Mouse (Mus musculus): ENCODE measurements around the gene Ralgapa2. TPM values are rescaled to one million over a fixed set of nuclear protein-coding genes. Genes with fewer than 3 reads are reported as not detected.

Ralgapa2 gene
- polyA plus RNA-seq, 1 experiment from 2014 or later = 6.7 TPM

DNA sequence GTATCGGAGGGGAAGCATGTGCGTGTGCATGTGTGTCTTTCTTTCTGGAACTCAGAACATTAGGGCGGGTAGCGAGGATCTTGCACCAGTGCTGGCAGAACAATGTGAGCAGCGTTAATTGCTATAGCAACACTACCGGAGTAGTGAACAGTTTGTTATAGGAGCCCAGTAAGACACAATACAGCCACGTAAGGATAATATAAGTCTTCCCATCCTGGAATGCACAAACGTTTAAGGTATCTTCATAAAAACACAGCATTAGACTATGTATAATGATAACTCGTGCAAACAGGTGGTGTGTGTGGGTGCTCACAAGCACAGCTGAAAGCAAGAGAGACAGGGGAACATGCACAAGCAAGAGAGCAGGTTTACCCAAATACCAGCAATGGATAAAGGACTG, 16.4 kb downstream of the Ralgapa2 start:
- WGBS = 90% methylated on average over 9 of the region's 9 CpGs
- Histone ChIP-seq H3K9me3 (no peaks in the 10 kb centered on the region), H3K27me3 (no peaks in the 10 kb centered on the region), H3K4me1 (no peaks in the 10 kb centered on the region), H3K9ac (no peak overlapping the region), H3K4me2 (replicated peaks) (no peak overlapping the region), H3K27ac (no peak overlapping the region), H3K36me3 (no peaks in the 10 kb centered on the region), H3K4me3 (no peak overlapping the region)
- ATAC-seq (ENCODE audit: low FRiP score, low read depth) = no peak

GRCm38 (mm10) chr2:146493354-146493946, 18.7 kb downstream of the Ralgapa2 start:
- ATAC-seq (ENCODE audit: low FRiP score, low read depth) = no peak
- Histone ChIP-seq H3K4me2 (replicated peaks) (no peak overlapping the region), H3K4me3 (no peak overlapping the region), H3K27me3 (no peaks in the 10 kb centered on the region), H3K9ac (no peak overlapping the region), H3K4me1 (no peaks in the 10 kb centered on the region), H3K27ac (no peak overlapping the region), H3K36me3 (no peaks in the 10 kb centered on the region), H3K9me3 (no peaks in the 10 kb centered on the region)
- WGBS = 93% methylated on average over 1 of the region's 1 CpGs

GRCm38 (mm10) chr2:146491830-146492610, 20.1 kb downstream of the Ralgapa2 start:
- no peaks in the 10 kb centered on the region for H3K9me3 ChIP-seq
- ATAC-seq (ENCODE audit: low FRiP score, low read depth) = no peak

DNA sequence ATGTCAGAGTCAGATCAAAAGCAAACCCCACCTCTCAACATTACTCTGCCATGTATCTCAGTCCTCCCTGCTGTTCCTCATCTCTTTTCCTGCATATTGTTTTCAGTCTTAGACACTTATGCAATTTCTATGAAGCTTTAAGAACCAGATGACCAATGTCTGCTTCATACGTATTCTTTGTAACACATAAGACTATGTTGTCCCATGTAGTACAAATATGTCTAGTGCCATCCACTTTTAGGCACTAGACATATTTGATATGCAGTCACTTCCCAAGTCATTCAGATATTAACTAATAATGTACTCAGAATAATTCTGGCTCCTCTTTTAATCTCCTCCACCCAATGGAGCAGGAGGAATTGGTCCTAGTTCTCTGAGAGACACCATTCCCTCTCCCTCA, 21.2 kb downstream of the Ralgapa2 start:
- no peak overlapping the region for H3K27ac ChIP-seq
- no peak for ATAC-seq (ENCODE audit: low FRiP score, low read depth)
- H3K9me3 ChIP-seq = no peaks in the 10 kb centered on the region
- no peaks in the 10 kb centered on the region for H3K36me3 ChIP-seq
- no peak overlapping the region for H3K9ac ChIP-seq
- H3K4me1 ChIP-seq = no peaks in the 10 kb centered on the region
- 91% methylated on average over 1 of the region's 1 CpGs for WGBS
- no peak overlapping the region for H3K4me3 ChIP-seq
- H3K27me3 ChIP-seq = no peaks in the 10 kb centered on the region
- H3K4me2 ChIP-seq (replicated peaks) = no peak overlapping the region

More at GRCm38 (mm10) chr2:146491830-146492610, 20.1 kb downstream of the Ralgapa2 start:
- H3K36me3 ChIP-seq = no peaks in the 10 kb centered on the region
- no peak overlapping the region for H3K9ac ChIP-seq
- no peak overlapping the region for H3K4me2 ChIP-seq (replicated peaks)
- no peak overlapping the region for H3K4me3 ChIP-seq
- 88% methylated on average over 5 of the region's 5 CpGs for WGBS
- no peaks in the 10 kb centered on the region for H3K4me1 ChIP-seq
- no peaks in the 10 kb centered on the region for H3K27me3 ChIP-seq
- no peak overlapping the region for H3K27ac ChIP-seq

DNA sequence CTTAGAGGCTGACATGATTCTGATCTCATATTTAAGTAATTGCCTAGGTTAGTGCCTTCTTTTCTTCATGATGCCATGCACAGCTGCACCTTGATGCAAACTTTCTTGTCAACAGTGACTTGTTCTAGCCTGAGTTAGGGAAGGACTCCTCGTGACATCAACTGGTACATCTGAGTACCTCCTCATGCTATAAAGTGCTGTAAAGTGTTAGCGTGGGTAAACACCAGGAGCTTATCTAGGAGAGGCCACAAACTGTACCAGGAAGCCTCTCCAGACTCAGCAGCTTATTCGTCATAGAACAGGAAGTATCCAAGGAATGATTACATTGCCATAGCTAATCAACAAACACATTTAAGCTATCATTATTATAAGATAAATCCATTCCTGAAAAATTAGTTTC, 23.9 kb downstream of the Ralgapa2 start:
- H3K4me2 ChIP-seq (replicated peaks) = no peak overlapping the region
- no peaks in the 10 kb centered on the region for H3K27me3 ChIP-seq
- 0 out of 2 replicates have a peak, but pooled peaks cover 2% of the 10 kb centered on the region for H3K36me3 ChIP-seq
- 83% methylated on average over 3 of the region's 3 CpGs for WGBS
- no peak overlapping the region for H3K9ac ChIP-seq
- ATAC-seq (ENCODE audit: low FRiP score, low read depth) = no peak
- H3K9me3 ChIP-seq = no peaks in the 10 kb centered on the region
- H3K4me1 ChIP-seq = no peaks in the 10 kb centered on the region
- no peak overlapping the region for H3K27ac ChIP-seq
- H3K4me3 ChIP-seq = no peak overlapping the region

- no peaks in the 10 kb centered on the region for H3K9me3 ChIP-seq
- H3K36me3 ChIP-seq = peaks cover 2% of the 10 kb centered on the region; the same call in 1 of the 2 replicates
- no peak overlapping the region for H3K9ac ChIP-seq
- H3K4me3 ChIP-seq = no peak overlapping the region
- no peak overlapping the region for H3K27ac ChIP-seq
- no peaks in the 10 kb centered on the region for H3K4me1 ChIP-seq
- no peak overlapping the region for H3K4me2 ChIP-seq (replicated peaks)
- no peaks in the 10 kb centered on the region for H3K27me3 ChIP-seq
- ATAC-seq (ENCODE audit: low FRiP score, low read depth) = no peak
Observed at GRCm38 (mm10) chr2:146482859-146483258, 29.3 kb downstream of the Ralgapa2 start.

DNA sequence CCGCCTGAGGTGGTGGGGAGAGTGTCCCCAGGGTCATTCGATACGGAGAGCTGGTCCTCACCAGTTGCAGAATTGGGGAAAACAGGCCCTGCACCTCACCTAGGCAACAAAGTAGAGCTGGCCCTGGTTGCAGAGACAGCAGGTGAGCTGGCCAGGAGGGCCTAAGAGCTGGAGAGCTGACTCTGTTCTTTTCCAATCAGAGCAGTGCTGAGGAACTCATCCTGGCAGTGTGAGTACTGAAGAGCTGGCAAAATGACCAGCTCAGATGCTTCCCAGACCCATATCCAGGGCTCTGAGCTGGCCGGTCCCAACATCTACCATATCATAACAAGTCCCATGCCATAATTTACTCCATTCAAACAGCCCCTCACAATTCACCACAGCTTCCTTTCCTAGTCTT, 34.7 kb downstream of the Ralgapa2 start:
- H3K9me3 ChIP-seq = no peaks in the 10 kb centered on the region
- no peak for ATAC-seq (ENCODE audit: low FRiP score, low read depth)
- peaks cover 4% of the 10 kb centered on the region; the same call in 1 of the 2 replicates for H3K36me3 ChIP-seq
- H3K27ac ChIP-seq = no peak overlapping the region
- H3K27me3 ChIP-seq = no peaks in the 10 kb centered on the region
- no peak overlapping the region for H3K4me2 ChIP-seq (replicated peaks)
- H3K4me3 ChIP-seq = no peak overlapping the region
- WGBS = 93% methylated on average over 4 of the region's 4 CpGs
- no peak overlapping the region for H3K9ac ChIP-seq
- H3K4me1 ChIP-seq = peaks cover under 1% of the 10 kb centered on the region; the same call in 1 of the 2 replicates

- no peak for ATAC-seq (ENCODE audit: low FRiP score, low read depth)
- peaks cover 4% of the 10 kb centered on the region; the same call in 1 of the 2 replicates for H3K36me3 ChIP-seq
- H3K4me3 ChIP-seq = no peak overlapping the region
- H3K4me2 ChIP-seq (replicated peaks) = no peak overlapping the region
- H3K9me3 ChIP-seq = no peaks in the 10 kb centered on the region
- H3K27ac ChIP-seq = no peak overlapping the region
- H3K4me1 ChIP-seq = peaks cover 10% of the 10 kb centered on the region
- H3K9ac ChIP-seq = no peak overlapping the region
- H3K27me3 ChIP-seq = no peaks in the 10 kb centered on the region
- WGBS = 90% methylated on average over 6 of the region's 6 CpGs
Observed at GRCm38 (mm10) chr2:146476428-146476972, 35.6 kb downstream of the Ralgapa2 start.

GRCm38 (mm10) chr2:146476001-146476400, 36.1 kb downstream of the Ralgapa2 start:
- H3K4me2 ChIP-seq (replicated peaks) = no peak overlapping the region
- H3K9me3 ChIP-seq = no peaks in the 10 kb centered on the region
- peaks cover 14% of the 10 kb centered on the region for H3K4me1 ChIP-seq
- no peak overlapping the region for H3K4me3 ChIP-seq
- H3K36me3 ChIP-seq = peaks cover 4% of the 10 kb centered on the region; the same call in 1 of the 2 replicates
- no peak overlapping the region for H3K9ac ChIP-seq
- ATAC-seq (ENCODE audit: low FRiP score, low read depth) = no peak
- no peak overlapping the region for H3K27ac ChIP-seq
- no peaks in the 10 kb centered on the region for H3K27me3 ChIP-seq

GRCm38 (mm10) chr2:146470947-146471346, 41.2 kb downstream of the Ralgapa2 start:
- Histone ChIP-seq H3K4me3 (no peak overlapping the region), H3K36me3 (no peaks in the 10 kb centered on the region), H3K27me3 (no peaks in the 10 kb centered on the region), H3K4me2 (replicated peaks) (no peak overlapping the region), H3K4me1 (peaks cover 21% of the 10 kb centered on the region), H3K9ac (no peak overlapping the region), H3K9me3 (no peaks in the 10 kb centered on the region), H3K27ac (no peak overlapping the region)
- no peak for ATAC-seq (ENCODE audit: low FRiP score, low read depth)
- WGBS = 56% methylated on average over 5 of the region's 5 CpGs

GRCm38 (mm10) chr2:146469707-146470420, 42.3 kb downstream of the Ralgapa2 start:
- H3K9me3 ChIP-seq = no peaks in the 10 kb centered on the region
- H3K36me3 ChIP-seq = no peaks in the 10 kb centered on the region
- no peak for ATAC-seq (ENCODE audit: low FRiP score, low read depth)
- peaks cover 21% of the 10 kb centered on the region for H3K4me1 ChIP-seq
- no peaks in the 10 kb centered on the region for H3K27me3 ChIP-seq
- no peak overlapping the region for H3K4me2 ChIP-seq (replicated peaks)
- H3K9ac ChIP-seq = no peak overlapping the region
- WGBS = 61% methylated on average over 12 of the region's 12 CpGs
- no peak overlapping the region for H3K4me3 ChIP-seq
- no peak overlapping the region for H3K27ac ChIP-seq

GRCm38 (mm10) chr2:146468898-146469297, 43.2 kb downstream of the Ralgapa2 start:
- Histone ChIP-seq H3K27me3 (no peaks in the 10 kb centered on the region), H3K9me3 (no peaks in the 10 kb centered on the region), H3K4me2 (replicated peaks) (no peak overlapping the region), H3K36me3 (no peaks in the 10 kb centered on the region), H3K4me1 (peaks cover 21% of the 10 kb centered on the region), H3K9ac (no peak overlapping the region), H3K27ac (no peak overlapping the region), H3K4me3 (no peak overlapping the region)
- WGBS = 91% methylated on average over 2 of the region's 2 CpGs
- ATAC-seq (ENCODE audit: low FRiP score, low read depth) = no peak

Measured in limb, embryonic 13.5 days (tissue).